Mouse (Mus musculus): ENCODE results near the gene Wdr46. TPM values are rescaled to one million over a fixed set of nuclear protein-coding genes. Genes with fewer than 3 reads are reported as not detected.
"Not testable (repeated sequence)": the region's sequence is repeated elsewhere in the genome, so short reads cannot be mapped to it uniquely, and the experiment has no call there.

Wdr46 gene
- polyA plus RNA-seq, 1 experiment from 2014 or later, result 37.4 TPM

DNA sequence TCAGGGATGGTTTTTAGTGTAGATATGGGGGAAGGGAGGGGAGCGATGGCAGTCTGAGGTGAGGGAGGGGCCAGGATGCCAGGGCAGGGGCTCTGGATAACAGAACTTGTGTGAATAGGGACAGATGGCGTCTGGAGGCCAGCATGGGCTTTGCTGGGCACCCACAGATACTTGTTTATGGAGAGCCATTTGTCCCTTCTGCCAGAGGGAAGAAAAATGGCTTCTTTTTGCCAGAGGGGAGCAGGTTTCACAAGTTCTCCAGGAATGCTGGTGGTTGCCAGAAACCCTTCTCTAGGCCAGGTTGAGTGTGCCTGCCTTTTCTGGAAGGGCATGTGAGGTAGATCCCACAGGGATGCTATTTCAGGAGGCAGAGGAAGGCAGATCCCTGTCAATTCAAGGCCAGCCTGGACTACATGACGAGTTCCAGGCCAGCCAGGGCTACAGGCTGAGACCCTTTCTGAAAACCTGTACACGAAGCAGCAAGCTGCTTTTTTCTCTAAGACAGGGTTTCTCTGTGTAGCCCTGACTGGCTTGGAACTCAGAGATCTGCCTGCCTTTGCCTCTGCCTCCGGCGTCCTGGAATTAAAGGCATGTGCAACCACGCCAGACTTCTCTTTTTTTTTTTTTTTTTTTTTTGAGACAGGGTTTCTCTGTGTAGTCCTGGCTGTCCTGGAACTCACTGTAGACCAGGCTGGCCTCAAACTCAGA is 40.0 kb upstream of the Wdr46 start:
- no peaks in the 10 kb centered on the region for H3K9me3 ChIP-seq (ENCODE audit: control insufficient read depth, low read length)
- H3K27me3 ChIP-seq (ENCODE audit: control insufficient read depth, insufficient read depth, low read length), result no peaks in the 10 kb centered on the region
- H3K4me1 ChIP-seq (ENCODE audit: control insufficient read depth, insufficient read depth, low read length), result no peaks in the 10 kb centered on the region
- no peak overlapping the region for H3K4me2 ChIP-seq (ENCODE audit: low read depth, severe bottlenecking)
- H3K4me3 ChIP-seq (ENCODE audit: low read depth, low read length), result no peak overlapping the region
- DNase-seq (ENCODE audit: low spot score), result no peak
- no peak overlapping the region for H3K9ac ChIP-seq (ENCODE audit: low read length)
- no peak overlapping the region for H3K27ac ChIP-seq (replicated peaks; ENCODE audit: low read depth, low read length)
- H3K36me3 ChIP-seq (ENCODE audit: control insufficient read depth, insufficient read depth, low read length), result no peaks in the 10 kb centered on the region
- 64% methylated on average over 7 of the region's 7 CpGs for WGBS
- no peak for ATAC-seq (ENCODE audit: insufficient number of reproducible peaks, low FRiP score, low TSS enrichment, low read depth)

DNA sequence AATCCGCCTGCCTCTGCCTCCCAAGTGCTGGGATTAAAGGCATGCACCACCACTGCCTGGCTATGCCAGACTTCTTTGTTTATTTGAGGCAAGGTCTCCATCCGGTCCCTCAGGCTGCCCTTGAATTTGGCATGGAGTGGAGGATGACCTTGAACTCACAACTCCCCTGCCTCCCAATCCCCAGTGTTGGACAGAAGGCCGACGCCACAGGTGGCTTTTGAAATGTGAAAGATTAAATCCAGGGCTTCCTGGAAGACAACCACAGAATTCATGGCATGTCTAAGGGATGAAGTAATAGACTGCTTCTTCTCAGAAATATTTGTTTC is 39.5 kb upstream of the Wdr46 start:
- no peak overlapping the region for H3K4me3 ChIP-seq (ENCODE audit: low read depth, low read length)
- H3K9me3 ChIP-seq (ENCODE audit: control insufficient read depth, low read length), result no peaks in the 10 kb centered on the region
- H3K4me2 ChIP-seq (ENCODE audit: low read depth, severe bottlenecking), result no peak overlapping the region
- no peaks in the 10 kb centered on the region for H3K36me3 ChIP-seq (ENCODE audit: control insufficient read depth, insufficient read depth, low read length)
- no peak overlapping the region for H3K27ac ChIP-seq (replicated peaks; ENCODE audit: low read depth, low read length)
- H3K9ac ChIP-seq (ENCODE audit: low read length), result no peak overlapping the region
- no peak for ATAC-seq (ENCODE audit: insufficient number of reproducible peaks, low FRiP score, low TSS enrichment, low read depth)
- H3K4me1 ChIP-seq (ENCODE audit: control insufficient read depth, insufficient read depth, low read length), result no peaks in the 10 kb centered on the region
- no peak for DNase-seq (ENCODE audit: low spot score)
- WGBS, result 81% methylated on average over 4 of the region's 4 CpGs
- no peaks in the 10 kb centered on the region for H3K27me3 ChIP-seq (ENCODE audit: control insufficient read depth, insufficient read depth, low read length)

DNA sequence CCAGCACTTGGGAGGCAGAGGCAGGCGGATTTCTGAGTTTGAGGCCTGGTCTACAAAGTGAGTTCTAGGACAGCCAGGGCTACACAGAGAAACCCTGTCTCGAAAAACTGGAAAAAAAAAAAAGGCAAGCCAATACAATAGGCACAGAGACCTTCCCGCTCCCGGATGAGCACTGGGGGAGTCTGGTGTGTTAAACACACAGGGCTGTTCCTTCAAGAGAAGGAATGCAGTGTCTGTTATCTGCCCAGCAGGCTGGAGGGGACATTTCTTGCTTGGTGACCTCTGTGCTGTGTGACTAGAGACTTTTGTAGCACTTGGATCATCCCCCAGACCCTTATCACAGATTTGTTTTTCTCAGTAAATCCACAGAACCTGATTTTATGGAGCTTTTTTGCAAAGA is 38.8 kb upstream of the Wdr46 start:
- WGBS, result 74% methylated on average over 4 of the region's 4 CpGs
- no peaks in the 10 kb centered on the region for H3K4me1 ChIP-seq (ENCODE audit: control insufficient read depth, insufficient read depth, low read length)
- ATAC-seq (ENCODE audit: insufficient number of reproducible peaks, low FRiP score, low TSS enrichment, low read depth), result no peak
- no peak overlapping the region for H3K27ac ChIP-seq (replicated peaks; ENCODE audit: low read depth, low read length)
- DNase-seq (ENCODE audit: low spot score), result no peak
- H3K27me3 ChIP-seq (ENCODE audit: control insufficient read depth, insufficient read depth, low read length), result no peaks in the 10 kb centered on the region
- H3K36me3 ChIP-seq (ENCODE audit: control insufficient read depth, insufficient read depth, low read length), result no peaks in the 10 kb centered on the region
- no peak overlapping the region for H3K4me2 ChIP-seq (ENCODE audit: low read depth, severe bottlenecking)
- no peak overlapping the region for H3K9ac ChIP-seq (ENCODE audit: low read length)
- H3K9me3 ChIP-seq (ENCODE audit: control insufficient read depth, low read length), result no peaks in the 10 kb centered on the region
- no peak overlapping the region for H3K4me3 ChIP-seq (ENCODE audit: low read depth, low read length)

DNA sequence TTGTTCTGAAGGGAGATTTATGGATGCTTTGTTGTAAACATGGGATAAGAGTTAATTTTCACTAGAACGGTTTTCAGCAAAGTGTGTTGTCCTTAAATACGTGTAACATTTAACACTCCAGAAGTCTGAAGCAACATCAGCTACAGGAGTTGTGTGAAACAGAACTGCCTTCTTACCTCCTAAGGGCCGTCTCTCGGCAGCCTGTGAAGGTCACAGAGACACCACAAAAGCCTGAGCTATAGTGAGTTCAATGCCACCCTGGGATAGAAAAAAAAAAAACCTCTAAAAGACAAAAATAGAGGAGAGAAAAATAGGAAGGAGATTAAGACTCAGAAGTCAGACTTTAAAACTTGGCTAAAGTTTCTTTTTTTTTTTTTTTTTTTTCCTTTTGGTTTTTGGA is 38.4 kb upstream of the Wdr46 start:
- Histone ChIP-seq H3K9ac (ENCODE audit: low read length) (no peak overlapping the region), H3K27me3 (ENCODE audit: control insufficient read depth, insufficient read depth, low read length) (no peaks in the 10 kb centered on the region), H3K4me1 (ENCODE audit: control insufficient read depth, insufficient read depth, low read length) (no peaks in the 10 kb centered on the region), H3K4me3 (ENCODE audit: low read depth, low read length) (no peak overlapping the region), H3K27ac (replicated peaks; ENCODE audit: low read depth, low read length) (no peak overlapping the region), H3K36me3 (ENCODE audit: control insufficient read depth, insufficient read depth, low read length) (no peaks in the 10 kb centered on the region), H3K9me3 (ENCODE audit: control insufficient read depth, low read length) (no peaks in the 10 kb centered on the region), H3K4me2 (ENCODE audit: low read depth, severe bottlenecking) (no peak overlapping the region)
- WGBS, result 34% methylated on average over 4 of the region's 4 CpGs
- ATAC-seq (ENCODE audit: insufficient number of reproducible peaks, low FRiP score, low TSS enrichment, low read depth) (no peak), DNase-seq (ENCODE audit: low spot score) (no peak)

DNA sequence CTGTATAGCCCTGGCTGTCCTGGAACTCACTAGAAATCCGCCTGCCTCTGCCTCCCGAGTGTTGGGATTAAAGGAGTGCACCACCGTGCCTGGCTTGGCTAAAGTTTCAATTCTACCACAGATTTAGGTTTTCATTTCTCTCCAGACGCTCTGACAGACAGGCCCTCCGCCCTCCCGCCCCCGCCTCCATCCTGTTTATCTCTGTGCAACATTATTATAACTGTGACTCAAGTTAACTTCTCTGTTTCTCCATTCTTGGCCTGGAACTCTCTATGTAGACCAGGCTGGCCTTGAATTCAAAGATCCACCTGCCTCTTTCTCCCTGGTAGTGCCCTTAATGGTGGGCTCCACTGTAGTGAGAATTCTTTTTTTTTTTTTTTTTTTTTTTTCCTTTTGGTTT is 38.0 kb upstream of the Wdr46 start:
- no peak overlapping the region for H3K27ac ChIP-seq (replicated peaks; ENCODE audit: low read depth, low read length)
- 81% methylated on average over 7 of the region's 7 CpGs for WGBS
- H3K4me2 ChIP-seq (ENCODE audit: low read depth, severe bottlenecking), result no peak overlapping the region
- no peaks in the 10 kb centered on the region for H3K4me1 ChIP-seq (ENCODE audit: control insufficient read depth, insufficient read depth, low read length)
- DNase-seq (ENCODE audit: low spot score), result no peak
- no peak overlapping the region for H3K4me3 ChIP-seq (ENCODE audit: low read depth, low read length)
- no peaks in the 10 kb centered on the region for H3K27me3 ChIP-seq (ENCODE audit: control insufficient read depth, insufficient read depth, low read length)
- no peak for ATAC-seq (ENCODE audit: insufficient number of reproducible peaks, low FRiP score, low TSS enrichment, low read depth)
- no peak overlapping the region for H3K9ac ChIP-seq (ENCODE audit: low read length)
- no peaks in the 10 kb centered on the region for H3K9me3 ChIP-seq (ENCODE audit: control insufficient read depth, low read length)
- H3K36me3 ChIP-seq (ENCODE audit: control insufficient read depth, insufficient read depth, low read length), result no peaks in the 10 kb centered on the region

DNA sequence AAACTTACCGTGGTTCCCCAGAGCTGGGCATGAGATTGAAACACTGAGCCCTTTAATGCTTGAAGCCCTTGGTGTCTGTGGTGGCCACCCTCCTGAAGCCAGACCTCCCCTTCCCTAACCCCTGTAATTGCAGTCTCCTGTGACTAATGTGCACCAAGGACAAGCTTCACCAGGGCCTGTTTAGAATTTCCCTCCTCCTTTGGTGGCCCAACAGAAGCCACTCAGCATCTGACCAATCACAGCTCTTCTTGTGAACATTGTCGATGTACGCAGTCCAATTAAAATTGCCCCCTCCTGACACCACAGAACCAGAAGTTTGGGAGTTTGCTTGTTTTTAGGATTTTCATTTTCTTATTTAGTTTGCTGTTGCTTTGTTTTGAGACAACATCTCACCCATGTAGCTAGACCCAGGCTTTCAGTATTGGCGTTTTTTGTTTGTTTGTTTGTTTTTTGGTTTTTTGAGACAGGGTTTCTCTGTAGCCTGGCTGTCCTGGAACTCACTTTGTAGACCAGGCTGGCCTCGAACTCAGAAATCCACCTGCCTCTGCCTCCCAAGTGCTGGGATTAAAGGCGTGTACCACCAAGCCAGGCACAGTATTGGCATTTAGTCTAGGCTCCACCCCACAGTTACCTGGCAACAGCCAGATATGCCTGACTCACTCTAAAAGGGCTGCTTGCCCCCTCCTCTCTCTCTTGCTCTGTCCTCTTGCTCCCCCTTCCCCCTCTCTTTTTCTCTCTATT is 36.4 kb upstream of the Wdr46 start:
- 74% methylated on average over 6 of the region's 6 CpGs for WGBS
- not testable (repeated sequence) for H3K9me3 ChIP-seq (ENCODE audit: control insufficient read depth, low read length); ATAC-seq (ENCODE audit: insufficient number of reproducible peaks, low FRiP score, low TSS enrichment, low read depth); H3K4me1 ChIP-seq (ENCODE audit: control insufficient read depth, insufficient read depth, low read length); H3K27me3 ChIP-seq (ENCODE audit: control insufficient read depth, insufficient read depth, low read length); DNase-seq (ENCODE audit: low spot score); H3K4me3 ChIP-seq (ENCODE audit: low read depth, low read length); H3K4me2 ChIP-seq (ENCODE audit: low read depth, severe bottlenecking); H3K27ac ChIP-seq (replicated peaks; ENCODE audit: low read depth, low read length); H3K36me3 ChIP-seq (ENCODE audit: control insufficient read depth, insufficient read depth, low read length); H3K9ac ChIP-seq (ENCODE audit: low read length)

DNA sequence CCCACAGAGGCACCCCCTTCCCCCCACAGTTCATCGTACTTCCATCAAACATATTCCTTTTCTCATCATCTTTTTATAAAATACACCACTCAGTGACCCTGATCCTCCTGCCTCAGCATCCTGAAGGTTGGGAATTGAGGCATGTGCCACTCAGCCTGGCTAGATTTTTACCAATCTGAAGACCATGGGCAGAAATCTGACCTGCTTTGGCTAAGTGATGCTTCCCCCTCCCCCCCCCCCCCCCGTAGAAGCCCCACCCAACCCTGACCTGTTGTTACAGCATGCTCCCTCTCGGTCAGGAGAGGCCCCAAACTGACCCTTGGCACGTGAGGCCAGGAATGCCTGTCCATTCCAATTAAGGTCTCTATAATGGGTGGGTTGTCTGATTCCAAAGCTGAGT is 35.6 kb upstream of the Wdr46 start, which contains the start of gene Platr17:
Gene Platr17, plus strand, starts transcription at position 301 of the 400 bp plus-strand sequence.
- 28% methylated on average over 4 of the region's 4 CpGs for WGBS
- not testable (repeated sequence) for H3K27me3 ChIP-seq (ENCODE audit: control insufficient read depth, insufficient read depth, low read length); H3K4me1 ChIP-seq (ENCODE audit: control insufficient read depth, insufficient read depth, low read length); H3K4me2 ChIP-seq (ENCODE audit: low read depth, severe bottlenecking); H3K4me3 ChIP-seq (ENCODE audit: low read depth, low read length); H3K9ac ChIP-seq (ENCODE audit: low read length); H3K27ac ChIP-seq (replicated peaks; ENCODE audit: low read depth, low read length); H3K9me3 ChIP-seq (ENCODE audit: control insufficient read depth, low read length); H3K36me3 ChIP-seq (ENCODE audit: control insufficient read depth, insufficient read depth, low read length); DNase-seq (ENCODE audit: low spot score); ATAC-seq (ENCODE audit: insufficient number of reproducible peaks, low FRiP score, low TSS enrichment, low read depth)

DNA sequence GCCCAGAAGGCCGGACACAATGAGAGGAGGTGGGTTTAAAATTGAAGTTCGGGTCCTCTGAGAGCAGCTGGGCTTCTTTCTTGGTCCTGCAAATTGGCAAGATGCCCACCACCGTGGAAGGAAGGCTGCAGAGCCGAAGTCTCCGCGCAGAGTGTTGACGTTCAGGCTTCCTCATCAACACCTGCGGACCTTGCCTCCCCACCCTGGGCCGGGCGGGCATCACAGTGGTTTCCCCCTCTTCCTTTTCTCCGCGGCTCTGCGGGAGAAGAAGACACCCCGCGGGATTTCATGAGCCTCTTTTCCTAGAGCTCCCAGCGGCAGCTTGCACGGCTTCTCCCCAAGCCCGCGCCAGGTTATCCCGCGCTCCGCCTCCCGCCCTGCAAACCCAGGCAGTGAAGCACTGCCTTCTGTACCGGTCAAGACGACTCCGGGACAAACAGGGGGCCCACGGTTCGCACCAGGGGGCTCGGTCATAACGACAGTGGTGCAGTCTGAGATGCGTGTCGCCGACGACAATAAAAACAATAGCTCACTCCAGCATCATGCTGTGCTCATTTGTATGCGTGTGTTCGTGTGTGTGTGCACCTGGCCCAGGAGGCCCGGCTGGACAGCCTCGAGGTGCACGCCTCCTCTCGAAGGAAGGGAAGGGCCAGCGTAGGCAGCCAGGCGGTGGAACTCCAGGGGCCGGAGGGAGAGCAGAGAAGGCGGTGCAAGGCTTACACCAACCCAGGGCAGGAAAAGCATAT is 32.0 kb upstream of the Wdr46 start:
- H3K4me2 ChIP-seq (ENCODE audit: low read depth, severe bottlenecking), result peak overlapping the region; percentile 97
- H3K4me3 ChIP-seq (ENCODE audit: low read depth, low read length), result peak overlapping the region; percentile 88
- ATAC-seq (ENCODE audit: insufficient number of reproducible peaks, low FRiP score, low TSS enrichment, low read depth) (peak; percentile 60), DNase-seq (ENCODE audit: low spot score) (no peak)
- no peaks in the 10 kb centered on the region for H3K27me3 ChIP-seq (ENCODE audit: control insufficient read depth, insufficient read depth, low read length)
- H3K4me1 ChIP-seq (ENCODE audit: control insufficient read depth, insufficient read depth, low read length), result peaks cover 8% of the 10 kb centered on the region
- peak overlapping the region; percentile 76 for H3K9ac ChIP-seq (ENCODE audit: low read length)
- peaks cover 20% of the 10 kb centered on the region for H3K36me3 ChIP-seq (ENCODE audit: control insufficient read depth, insufficient read depth, low read length)
- H3K9me3 ChIP-seq (ENCODE audit: control insufficient read depth, low read length), result no peaks in the 10 kb centered on the region
- WGBS, result under 1% methylated on average over 43 of the region's 44 CpGs
- peak overlapping the region; percentile 75 for H3K27ac ChIP-seq (replicated peaks; ENCODE audit: low read depth, low read length)

Measured in limb, embryonic 11.5 days (tissue).